Mouse (Mus musculus): ENCODE measurements around the gene Ror1.
A peak's percentile ranks its signal among the peaks of the same experiment; 100 is the strongest.

Ror1 gene

DNA sequence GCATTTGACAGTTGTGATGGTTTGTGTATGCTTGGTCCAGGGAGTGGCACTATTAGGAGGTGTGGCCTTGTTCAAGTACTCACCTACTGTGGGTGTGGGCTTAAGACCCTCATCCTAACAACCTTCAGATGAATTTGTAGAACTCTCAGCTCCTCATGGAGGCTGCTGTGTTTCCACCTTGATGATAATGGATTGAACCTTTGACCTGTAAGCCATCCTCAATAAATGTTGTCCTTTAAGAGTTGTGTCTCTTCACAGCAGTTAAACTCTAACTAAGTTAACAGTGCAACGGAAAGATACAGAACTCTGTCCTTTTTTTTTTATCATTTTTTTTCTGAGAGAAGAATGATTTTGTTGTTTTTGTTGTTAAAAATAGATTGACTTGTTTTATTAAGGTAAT lies 23.8 kb downstream of the Ror1 start:
- no peak for DNase-seq

DNA sequence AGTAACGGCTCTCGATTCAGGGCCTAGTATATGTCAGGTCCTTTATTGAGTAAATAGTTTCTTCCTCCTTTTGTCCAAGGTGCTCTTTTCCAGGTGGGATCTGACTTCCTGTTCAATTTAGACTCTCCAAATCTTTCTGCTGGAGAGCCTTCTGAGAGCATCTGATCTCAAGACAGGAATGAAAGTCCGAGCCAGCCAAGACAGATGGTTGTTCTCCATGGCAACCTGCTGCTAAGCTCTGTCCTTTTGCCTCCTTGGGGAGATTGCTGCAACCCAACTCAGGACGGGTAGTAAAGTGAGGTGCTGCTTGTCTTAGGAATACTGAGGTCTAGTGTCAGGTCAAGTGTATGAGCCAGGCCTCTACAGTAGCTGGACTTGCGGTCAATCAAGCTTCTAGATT lies 25.0 kb downstream of the Ror1 start:
- DNase-seq: no peak

DNA sequence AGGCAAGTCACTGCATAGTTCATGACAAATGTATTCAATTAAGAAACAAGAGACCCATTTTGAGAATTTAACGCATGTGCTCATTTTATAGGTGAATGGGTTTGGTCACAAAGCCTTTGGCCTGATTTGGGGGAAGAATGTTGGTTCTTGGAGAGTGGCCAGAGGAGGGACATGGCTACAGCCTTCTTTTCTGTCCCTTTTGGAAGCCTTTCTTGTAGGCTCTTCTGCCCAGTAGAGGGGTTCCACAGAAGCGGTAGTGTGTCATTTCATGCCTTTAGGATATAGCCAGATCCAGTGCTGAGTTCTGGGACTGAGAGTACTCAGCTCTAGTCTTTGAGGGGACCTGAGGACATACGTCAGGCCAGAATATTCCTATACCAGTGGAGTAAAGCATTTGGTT lies 26.8 kb downstream of the Ror1 start:
- DNase-seq: no peak

DNA sequence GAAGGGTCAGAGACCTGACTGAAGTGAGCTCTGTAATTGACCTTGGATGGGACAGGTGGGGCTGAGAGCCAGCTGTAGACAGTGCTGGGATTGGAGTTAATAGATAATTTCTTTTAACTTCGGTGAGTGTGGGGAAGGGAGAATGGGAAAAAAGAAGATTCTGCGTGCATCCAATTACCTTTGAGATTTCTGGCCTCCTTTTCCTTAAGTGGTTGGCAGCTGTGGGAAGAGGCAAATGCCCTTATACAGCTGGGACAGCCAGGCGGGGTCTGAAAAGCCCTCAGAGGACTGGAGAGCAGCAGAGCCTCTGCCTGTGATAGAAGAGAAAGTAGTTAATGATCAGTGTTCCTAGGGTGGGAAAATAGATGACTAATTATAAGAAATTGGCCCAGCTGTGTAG lies 27.9 kb downstream of the Ror1 start:
- no peak for DNase-seq

DNA sequence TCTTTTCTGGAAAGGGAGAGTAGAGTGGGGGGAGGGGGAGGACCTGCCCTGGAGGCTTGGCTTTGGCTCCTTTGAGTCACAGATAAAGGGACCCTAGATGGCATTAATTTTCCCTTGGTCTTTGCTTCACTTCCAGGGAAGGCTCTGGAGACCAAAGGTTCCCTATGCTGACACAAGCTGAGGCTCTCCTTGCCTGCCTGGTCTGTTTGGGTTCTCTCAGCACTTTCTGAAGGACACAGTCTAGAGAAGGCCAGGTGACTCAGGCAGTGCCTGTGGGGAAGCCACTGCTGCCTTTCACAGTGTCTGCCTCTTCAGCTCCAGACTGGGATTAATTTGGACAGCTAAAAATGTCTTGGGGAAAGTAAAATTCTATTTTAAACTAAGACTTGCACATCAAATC lies 28.5 kb downstream of the Ror1 start:
- no peak for DNase-seq

DNA sequence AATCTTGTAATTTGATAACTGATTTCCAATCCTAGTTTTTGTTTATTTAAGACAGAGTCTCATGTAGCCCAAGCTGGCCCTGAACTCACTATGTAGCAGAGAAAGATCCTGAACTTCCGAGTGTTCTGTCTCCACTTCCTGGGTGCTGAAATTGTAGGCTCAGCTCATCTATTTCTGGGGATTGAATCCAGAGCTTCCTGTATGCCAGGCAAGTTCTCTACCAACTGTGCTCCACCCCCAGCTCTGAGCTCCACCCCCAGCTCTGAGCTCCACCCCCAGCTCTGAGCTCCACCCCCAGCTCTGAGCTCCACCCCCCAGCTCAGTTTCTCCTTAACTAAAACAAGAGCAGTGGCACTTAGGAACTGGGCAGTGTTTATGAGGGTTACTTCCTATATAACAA lies 29.3 kb downstream of the Ror1 start:
- no peak for DNase-seq

DNA sequence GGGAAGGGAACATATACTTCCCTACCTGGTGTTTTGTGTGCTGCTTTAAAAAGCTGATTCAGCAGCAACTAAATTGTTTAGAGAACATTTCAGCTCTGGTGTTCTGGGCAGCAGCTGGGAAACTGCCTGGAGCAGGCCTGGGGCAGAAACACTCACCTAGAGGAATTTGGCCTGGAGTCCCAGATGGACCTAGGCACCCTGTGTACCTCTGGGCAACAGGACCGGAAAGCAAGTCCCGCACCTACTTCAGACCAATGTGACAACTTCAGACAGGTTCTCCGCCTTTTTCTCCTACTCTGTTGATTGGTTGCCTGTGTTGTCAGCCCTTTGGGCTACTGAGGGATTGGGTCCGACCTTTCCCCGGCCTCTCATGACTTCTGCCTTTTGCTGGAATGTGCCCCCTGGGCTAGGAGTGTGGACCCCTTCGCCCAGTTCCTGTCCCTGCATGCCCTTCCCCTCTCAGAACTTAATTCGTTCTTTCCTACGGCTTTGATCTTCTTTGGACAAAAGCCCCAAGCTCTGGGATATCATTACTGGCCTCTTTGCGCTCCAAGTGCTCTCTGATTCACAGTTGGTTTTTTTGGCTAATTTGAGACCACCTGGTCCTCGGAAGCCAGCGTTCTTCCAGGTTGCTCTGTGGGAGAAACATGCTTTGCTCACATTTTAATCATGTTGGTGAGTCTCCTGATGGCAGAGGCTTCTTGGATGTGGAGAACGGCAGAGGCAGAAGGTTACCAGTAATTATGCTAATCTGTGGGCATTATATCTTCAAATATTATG lies 31.1 kb downstream of the Ror1 start:
- no peak for DNase-seq

DNA sequence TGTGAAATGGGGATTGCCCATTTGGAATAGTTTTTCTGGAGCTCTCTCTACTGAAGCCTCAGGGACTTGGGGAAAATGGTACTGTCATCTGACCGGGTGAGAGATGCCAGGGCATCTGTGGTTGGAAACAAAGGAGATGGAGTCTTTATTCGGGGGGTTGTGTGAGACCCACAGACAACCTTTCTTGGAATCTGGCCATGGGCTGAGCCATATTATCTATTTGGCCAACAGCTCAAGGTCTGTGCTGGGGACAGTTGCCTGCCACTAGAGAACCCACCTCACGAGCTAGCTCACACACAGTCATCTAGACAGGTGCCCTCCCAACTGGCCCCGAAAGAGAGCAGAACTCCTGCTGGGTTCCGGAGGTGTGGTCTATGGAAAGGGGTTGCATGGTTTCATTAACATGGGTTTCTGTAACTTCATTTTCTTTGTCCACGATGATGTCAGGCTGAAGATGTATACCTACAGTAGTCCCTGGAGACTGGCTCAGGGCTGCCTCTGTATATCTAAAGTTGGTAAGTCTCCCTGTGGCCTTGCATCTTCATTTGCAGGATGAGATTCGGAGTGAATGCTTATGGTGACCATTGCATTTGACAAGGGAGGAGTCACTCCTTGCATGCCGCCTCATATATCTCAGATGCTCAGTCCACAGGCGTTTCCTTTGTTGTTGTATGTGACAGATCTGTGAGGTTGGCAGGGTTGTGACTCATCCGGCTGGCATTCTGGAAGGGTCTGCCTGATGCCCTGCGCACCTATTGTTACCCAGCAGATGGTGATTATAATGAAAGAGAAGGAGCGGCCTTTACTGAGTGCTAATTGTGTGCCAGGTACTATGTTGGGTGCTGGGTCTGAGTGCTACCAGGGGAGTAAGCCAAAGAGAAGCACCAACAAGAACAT lies 32.7 kb downstream of the Ror1 start:
- DNase-seq: no peak

DNA sequence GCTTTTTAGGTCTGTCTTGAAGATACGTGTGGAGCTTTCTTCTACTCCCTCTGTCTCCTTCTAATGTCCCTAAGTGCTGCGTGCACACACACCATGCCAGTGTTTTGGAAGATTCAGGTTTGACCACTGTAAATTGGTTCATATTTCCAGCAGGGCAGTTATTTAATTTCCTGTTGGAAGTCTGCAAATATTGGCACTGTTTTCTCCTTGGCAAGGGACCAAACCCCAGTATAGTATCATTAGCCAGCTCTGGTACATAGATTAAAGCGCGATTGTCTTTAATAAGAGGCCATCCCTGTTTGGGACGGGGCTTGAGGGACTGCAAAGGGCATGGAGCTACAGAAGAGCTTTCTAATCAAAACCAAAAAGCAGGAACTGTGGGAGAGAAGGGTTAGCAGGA lies 33.6 kb downstream of the Ror1 start:
- DNase-seq: no peak

DNA sequence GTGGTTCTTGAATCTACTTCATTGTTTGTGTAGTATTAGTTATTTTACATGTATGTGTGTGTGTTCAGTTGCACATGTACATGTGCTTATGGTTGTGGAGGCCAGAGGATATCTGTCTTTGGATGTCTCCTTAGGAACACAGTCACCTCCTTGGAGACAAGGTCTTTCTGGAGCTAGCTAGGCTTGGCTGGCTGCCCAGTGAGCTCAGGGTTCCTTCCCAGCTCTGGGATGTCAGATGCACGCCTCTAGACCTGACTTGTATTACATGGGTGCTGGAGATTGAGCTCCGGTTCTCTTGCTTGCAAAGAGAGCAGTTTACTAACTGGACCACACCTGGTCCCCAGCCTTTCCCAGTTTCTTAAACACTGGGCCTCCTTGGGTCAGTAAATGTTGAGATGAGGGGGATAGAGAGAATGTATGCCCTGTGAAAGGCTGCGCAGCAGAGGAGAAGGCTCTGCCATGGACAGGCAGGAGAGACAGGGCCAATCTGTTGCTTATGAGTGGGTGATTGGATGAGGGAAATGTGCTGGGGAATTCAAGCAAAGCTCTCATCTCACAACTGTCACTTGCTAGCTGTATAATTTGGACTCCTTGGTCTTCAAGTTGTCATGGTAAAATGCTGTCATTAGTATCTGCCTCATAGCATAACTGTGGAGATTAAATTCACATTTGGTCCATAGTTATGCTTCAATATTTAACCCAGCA lies 35.3 kb downstream of the Ror1 start:
- peak; percentile 62 for DNase-seq

DNA sequence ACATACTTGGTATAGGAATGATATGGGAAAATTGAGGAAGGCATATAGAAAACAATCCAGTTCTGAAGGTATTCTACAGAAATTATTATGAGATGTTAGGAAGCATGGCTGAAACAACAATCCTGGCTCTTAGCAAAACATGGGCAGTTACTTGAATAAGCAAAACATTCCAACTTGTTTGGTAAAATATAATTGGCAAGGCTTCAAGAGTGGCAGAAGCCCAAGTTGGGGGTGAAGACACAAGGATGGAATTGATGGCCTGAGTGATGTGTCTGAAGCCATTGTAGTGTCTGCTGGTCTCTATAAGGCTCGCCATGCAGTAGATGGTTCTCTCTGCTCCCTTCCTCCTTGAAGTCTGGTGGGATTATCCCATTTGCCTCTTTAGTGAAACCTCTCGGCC lies 35.9 kb downstream of the Ror1 start:
- no peak for DNase-seq

DNA sequence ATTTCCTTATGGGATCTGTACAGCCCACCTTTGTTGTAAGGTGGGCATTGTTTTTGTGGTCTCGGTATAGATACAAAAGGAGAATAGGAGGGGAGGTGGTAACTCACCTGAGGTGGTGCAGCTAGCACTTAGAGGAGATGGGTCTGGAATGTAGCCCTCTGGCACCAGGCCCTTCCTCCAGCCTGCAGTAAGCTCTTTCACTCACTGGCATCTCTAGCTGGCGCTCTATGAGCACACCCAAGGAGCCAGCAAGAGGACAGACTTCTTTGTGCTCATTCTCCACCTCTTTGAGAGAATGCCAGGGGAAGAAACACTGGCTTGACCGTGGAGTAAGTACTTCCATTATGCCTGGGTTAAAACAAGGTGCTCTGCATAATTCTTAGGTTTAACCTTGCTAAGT lies 36.7 kb downstream of the Ror1 start:
- no peak for DNase-seq

DNA sequence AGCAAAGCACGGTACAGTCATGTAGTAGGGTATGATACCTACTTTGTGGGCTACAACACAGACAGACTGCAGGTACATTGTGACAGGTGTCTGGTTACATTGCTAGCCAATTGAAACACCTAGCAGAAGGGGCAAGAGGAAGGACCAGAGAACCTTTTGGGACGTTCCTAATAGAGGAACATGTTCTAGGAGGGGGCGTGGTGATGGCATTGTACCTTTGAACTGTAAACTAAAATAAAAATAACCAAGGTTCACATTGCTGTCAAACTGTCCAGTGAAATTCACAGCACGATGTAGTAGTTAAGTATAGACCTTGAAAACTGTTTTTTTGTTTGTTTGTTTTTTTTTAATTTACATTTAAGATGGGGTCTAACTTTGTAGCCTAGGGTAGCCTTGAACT lies 40.5 kb downstream of the Ror1 start:
- no peak for DNase-seq

DNA sequence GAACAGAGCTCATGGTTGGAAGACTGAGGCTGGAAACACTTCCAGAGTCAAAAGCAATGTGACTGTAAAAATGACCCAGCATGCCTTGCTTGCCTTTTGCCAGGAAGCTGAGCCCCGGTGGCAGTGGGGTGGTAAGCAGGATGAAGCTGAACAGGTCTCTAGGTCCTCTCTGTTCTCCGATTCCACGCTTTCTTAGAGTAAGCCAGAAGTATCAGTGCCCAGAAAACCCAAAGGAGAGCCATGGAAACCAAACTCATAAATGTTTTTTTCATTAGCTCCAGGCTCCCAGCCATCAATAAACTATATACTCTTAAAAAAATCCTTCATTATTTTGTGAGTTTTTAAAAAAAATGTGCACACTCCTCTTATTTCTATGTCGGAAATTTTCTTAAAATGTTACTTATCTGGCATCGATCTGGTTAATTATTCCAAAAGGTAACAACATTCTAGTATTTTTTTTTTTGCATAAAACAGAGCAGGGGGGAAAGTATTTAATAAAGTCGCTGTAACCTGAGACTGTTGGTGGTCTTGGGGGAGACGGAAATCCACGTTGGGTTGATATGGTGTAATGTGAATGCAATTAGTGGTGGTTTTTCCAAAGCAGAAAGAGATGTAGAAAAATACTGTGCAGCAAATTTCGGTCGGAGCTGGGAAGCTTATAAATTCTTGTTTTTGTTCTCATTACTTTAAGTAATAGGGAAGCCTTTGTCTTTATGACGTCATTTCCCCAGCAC lies 41.7 kb downstream of the Ror1 start:
- no peak for DNase-seq

DNA sequence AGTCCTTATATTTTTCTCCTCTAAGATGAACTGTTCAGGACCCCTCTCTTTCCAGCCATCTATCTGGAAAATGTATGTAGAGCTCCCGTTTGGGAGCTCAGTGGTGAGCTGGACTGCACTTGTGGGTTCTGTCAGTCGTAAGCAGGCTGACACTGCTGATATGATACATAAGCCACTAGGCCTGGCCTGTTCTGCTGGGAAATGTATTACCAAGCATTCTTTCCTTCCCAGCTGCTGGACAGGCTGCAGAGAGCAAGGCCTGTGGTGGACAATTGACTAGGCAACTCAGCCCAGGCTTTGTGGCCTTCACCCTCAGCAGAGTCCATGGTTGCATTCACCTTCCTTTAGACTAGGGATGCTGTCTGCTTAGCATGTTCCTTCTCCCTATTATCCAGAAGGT lies 46.0 kb downstream of the Ror1 start:
- no peak for DNase-seq

DNA sequence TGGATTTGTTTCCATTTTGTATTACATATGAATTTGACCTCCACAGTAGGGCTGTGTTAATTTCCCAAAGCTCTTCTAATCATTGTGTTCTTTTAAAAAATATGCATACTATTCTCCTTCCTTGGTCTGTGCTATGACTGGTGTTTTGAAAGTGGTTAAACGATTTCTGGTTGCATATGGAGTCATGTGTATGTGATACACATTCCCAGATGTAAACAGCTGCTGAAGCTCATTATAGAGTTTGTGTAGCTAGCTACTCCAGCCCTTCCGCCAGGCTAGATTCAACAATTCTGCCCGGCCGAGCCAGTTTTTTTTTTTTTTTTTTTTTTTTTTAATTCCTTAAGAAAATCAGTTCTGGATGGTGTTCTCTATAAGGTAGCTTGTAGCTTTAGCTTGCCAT lies 49.2 kb downstream of the Ror1 start:
- DNase-seq: no peak

DNA sequence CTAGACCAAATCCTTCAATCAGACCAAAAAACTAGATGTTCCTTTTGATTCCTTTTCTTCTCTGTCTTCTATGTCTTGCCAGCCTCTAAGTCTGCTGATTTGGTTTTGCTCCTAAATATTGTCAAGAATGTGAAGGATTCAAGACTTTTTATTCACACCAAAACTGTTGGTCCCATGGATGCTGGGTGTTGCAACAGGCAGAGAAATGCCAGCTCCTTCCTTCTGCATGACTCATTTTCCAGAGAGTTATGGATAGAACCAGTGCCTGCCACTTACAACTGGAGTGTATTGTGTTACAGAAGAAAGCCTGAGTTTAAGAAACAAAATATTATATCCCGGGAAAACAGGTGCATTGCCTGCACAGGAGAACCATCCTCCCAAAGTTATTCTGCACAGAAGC lies 55.2 kb downstream of the Ror1 start:
- DNase-seq: no peak

DNA sequence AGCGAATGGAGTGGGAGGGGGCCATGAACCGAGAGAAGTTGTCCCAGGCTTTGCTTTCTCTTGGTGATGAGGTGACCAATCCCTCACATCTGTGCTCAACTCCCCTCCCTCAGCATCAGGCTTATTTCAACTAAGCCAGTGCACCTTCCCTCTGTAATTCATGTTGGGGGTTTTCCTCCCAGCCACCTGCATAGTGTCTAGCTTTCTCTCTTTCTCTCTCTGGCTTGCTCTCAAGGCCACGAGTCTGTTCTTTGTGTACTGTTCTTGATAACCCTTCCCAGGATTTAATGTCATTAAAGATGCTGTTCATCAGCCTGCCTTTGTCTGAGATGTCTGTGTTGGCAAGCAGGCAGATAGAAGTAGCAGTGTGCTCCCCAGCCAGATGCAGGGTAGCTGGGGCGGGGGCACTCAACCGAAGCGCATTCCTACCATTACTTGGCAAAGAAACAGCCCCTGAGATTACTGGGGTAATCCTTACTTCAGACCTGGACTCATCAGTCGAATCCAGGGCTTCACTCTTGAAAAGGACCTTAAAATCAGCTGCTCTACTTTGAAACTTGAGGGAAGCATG lies 59.1 kb downstream of the Ror1 start:
- no peak for DNase-seq

DNA sequence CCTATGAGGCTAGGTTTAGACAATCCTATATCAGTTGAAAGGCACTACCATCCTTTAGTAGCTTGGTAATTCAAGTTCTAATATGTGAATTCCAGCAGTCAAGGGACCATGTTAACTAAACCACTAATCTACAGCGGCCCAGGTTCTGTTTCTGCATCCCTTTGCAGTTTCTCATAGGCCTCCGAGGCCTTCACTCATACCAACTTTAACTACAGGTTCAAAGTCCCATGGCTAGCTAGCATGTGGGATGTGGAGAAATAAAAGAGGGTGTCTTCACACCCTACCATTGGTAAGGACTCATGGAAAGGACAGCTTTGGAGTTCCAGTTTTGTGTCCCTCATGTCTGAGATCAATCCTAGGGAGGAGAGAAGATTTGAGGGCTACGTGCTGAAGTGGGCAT lies 60.1 kb downstream of the Ror1 start:
- DNase-seq: no peak

DNA sequence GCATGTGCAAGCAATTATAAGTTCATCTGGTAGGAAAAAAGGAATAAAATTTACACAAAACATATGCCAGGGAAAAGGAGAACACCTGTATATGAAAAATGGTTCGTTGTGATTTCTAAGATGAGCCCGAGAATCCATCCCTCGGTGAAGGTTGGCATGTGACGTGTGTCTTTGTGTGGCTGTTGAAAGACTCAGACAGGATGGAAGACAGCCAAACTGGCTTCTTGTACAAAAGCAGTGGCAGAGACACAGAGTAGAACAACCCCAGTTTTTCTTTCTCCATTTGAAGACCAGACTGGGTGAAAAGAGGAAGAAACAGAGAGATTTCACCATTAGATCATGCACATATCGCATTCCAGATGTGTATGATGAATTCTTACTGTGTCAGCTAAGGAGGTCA lies 62.8 kb downstream of the Ror1 start:
- no peak for DNase-seq

DNA sequence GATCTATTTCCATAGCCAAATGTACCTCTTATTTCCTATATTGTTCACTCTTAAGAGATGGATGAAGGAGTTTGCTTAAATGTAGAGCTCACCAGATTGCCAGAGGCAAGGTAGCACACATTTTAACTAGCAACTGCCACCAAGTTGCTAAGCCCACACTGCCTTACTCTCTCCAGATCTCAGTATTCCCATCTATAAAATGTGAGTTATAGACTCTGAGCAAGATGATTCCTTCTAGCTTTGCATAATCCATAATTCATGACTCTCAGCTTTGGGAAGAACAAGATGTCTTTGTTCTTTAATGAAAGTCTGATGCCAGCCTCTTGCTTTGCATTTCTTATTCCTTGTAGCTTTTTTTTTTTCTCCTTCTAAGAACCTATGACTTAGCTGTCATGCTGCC lies 64.6 kb downstream of the Ror1 start:
- peak; percentile 15 for DNase-seq

DNA sequence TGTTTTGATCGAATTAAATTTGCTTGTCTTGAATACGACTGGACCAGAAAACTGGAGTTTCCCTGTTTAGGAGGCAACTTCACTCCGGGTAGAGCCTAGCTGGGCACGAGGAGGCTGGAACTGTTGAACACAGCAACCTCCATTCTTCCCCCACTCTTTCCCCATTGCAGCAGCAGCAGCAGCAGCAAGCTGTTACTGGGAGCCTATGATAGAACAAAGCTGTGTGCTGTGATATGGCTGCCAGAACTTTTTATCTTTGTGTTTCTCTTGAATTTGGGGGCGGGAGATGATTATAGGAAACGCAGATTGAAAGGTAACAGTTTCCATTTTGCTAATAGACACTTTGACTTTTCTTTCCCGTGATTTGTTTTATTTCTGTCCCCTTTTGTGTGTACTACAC lies 70.2 kb downstream of the Ror1 start:
- DNase-seq: peak; percentile 34

DNA sequence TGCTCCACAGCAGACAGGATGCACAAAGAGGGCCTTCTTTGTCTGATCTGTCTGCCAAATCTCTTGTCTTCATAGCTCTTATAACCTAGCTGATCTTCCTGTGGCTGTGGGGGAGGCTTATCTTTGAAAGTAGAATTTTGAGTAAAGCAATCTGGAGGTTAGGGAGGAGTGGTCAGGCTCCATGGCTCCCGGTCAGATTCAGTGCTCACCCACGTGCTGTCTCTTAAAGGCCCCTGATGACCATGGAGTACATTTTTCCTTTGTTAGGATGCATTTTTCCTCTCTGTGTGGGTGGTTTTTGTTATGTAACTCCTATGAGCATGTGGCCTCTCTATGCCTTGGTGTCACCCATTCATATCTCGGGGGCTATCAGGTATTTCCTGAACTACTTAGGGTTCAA lies 71.3 kb downstream of the Ror1 start:
- no peak for DNase-seq

All from layer of hippocampus, adult 9-11 months (tissue).